Mouse (Mus musculus): ENCODE measurements around the gene Nmur1.

DNA sequence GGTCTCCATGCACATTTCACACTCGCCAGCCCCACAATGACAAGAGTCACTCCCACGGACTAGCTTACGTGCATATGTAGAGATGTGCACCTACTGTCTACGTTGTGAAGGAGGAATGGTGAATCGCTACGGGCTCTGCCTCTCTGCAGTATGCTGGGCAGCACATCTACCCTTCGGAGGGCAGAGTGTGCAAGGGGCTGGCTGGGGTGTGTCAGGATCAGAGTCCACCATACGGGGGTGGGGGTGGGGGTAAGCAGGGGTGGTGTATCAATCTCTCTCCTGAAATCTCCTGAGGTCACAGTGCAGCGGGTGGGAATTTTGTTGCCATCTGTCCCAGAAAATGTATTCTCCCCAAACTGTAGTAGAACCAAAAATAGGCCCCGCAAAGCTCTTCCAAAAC, 17.5 kb downstream of the Nmur1 start:
- TF ChIP-seq CTCF (IDR thresholded peaks at IDR 0.05; ENCODE audit: control insufficient read depth, insufficient read depth, insufficient replicate concordance, low read depth, low read length) (no peak), POLR2A (IDR thresholded peaks at IDR 0.05; ENCODE audit: control insufficient read depth, low read depth, low read length) (no peak)

Data from testis, adult 2 months (tissue).